Mouse (Mus musculus): ENCODE measurements at regions not wholly inside any gene's neighbourhood (a gene's known extent, or its start where the extent isn't known, plus 50 kb on each side); places are given as distances from the start of the nearest gene placed in this dataset.
A peak's percentile ranks its signal among the peaks of the same experiment; 100 is the strongest.

DNA sequence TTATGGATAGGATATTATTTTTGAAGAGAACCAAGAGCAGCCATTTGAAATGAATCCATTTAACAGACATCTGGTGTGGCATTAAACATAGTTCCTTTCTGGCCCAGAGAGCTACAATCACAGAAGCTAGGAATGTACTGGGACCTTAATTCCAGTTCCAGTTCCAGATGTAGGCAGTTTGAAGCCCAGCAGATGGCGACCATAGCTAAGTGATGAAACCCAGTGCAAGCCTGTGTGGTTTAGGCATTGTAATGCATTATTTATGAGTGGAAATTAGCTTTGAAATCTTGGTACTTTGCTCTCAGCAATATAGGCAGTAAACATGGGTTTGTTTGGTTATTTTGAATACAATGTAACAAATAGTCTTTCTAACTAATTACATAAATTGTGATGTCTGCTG lies 256.8 kb downstream of the Fam181b start:
- TF ChIP-seq POLR2A (IDR thresholded peaks at IDR 0.05; ENCODE audit: insufficient read length, low read depth) (no peak), TCF12 (IDR thresholded peaks at IDR 0.05; ENCODE audit: insufficient read depth, poor library complexity, severe bottlenecking) (no peak), E2F4 (IDR thresholded peaks at IDR 0.05; ENCODE audit: insufficient read depth) (no peak), MYOG (IDR thresholded peaks at IDR 0.05; ENCODE audit: control insufficient read depth in 1 of 3, insufficient read depth in 1 of 3, insufficient read length in 2 of 3, low read depth in 2 of 3) (no peak), USF1 (IDR thresholded peaks at IDR 0.05; ENCODE audit: low read depth) (no peak), TCF3 (IDR thresholded peaks at IDR 0.05; ENCODE audit: insufficient read length, low read depth) (no peak), MYOD1 (IDR thresholded peaks at IDR 0.05; ENCODE audit: control insufficient read depth in 1 of 3, insufficient read length in 2 of 3, low read depth in 2 of 3) (no peak), CEBPB (IDR thresholded peaks at IDR 0.05; ENCODE audit: insufficient read depth, poor library complexity, severe bottlenecking) (peak; percentile 81; the same call in 1 of the 2 replicates), MAX (IDR thresholded peaks at IDR 0.05; ENCODE audit: low read depth) (no peak), SRF (IDR thresholded peaks at IDR 0.05; ENCODE audit: control insufficient read depth, insufficient read length, low read depth) (no peak), POLR2AphosphoS2 (IDR thresholded peaks at IDR 0.05; ENCODE audit: insufficient read length, low read depth) (no peak), REST (IDR thresholded peaks at IDR 0.05; ENCODE audit: insufficient read depth, insufficient read length) (no peak)
